Mouse (Mus musculus): Measurements from ENCODE around the gene Rnf224.

Rnf224 gene

GRCm38 (mm10) chr2:25185625-25186574, 50.7 kb downstream of the Rnf224 start:
- TF ChIP-seq NANOG (IDR thresholded peaks at IDR 0.05; ENCODE audit: borderline replicate concordance, low read length), result no peak
- peak; percentile 23; the same call in 1 of the 2 replicates for TF ChIP-seq CTCF (conservative IDR thresholded peaks at IDR 0.05; ENCODE audit: low read length)
- H3K4me3 ChIP-seq (replicated peaks; ENCODE audit: low read length), result peak overlapping the region; percentile 80
- no peaks in the 10 kb centered on the region for H3K9me3 ChIP-seq (ENCODE audit: low read length)
- peaks cover 40% of the 10 kb centered on the region for H3K4me1 ChIP-seq (replicated peaks; ENCODE audit: low read depth, low read length)
- H3K36me3 ChIP-seq (ENCODE audit: insufficient read depth, low read length), result no peaks in the 10 kb centered on the region
- H3K27me3 ChIP-seq (ENCODE audit: insufficient read depth, low read length), result peaks cover 70% of the 10 kb centered on the region

- no peaks in the 10 kb centered on the region for H3K36me3 ChIP-seq (ENCODE audit: insufficient read depth, low read length)
- peaks cover 49% of the 10 kb centered on the region for H3K4me1 ChIP-seq (replicated peaks; ENCODE audit: low read depth, low read length)
- peaks cover 79% of the 10 kb centered on the region for H3K27me3 ChIP-seq (ENCODE audit: insufficient read depth, low read length)
- no peaks in the 10 kb centered on the region for H3K9me3 ChIP-seq (ENCODE audit: low read length)
- no peak overlapping the region for H3K4me3 ChIP-seq (replicated peaks; ENCODE audit: low read length)
- TF ChIP-seq POU5F1 (IDR thresholded peaks at IDR 0.05; ENCODE audit: borderline replicate concordance, low read length), result no peak
- TF ChIP-seq CTCF (conservative IDR thresholded peaks at IDR 0.05; ENCODE audit: low read length), result no peak
- no peak for TF ChIP-seq NANOG (IDR thresholded peaks at IDR 0.05; ENCODE audit: borderline replicate concordance, low read length)
Observed at GRCm38 (mm10) chr2:25184496-25184895, 52.1 kb downstream of the Rnf224 start.

Measured in E14TG2a.4 (cell line).